Mouse (Mus musculus): ENCODE data around the gene Hoxb13.

DNA sequence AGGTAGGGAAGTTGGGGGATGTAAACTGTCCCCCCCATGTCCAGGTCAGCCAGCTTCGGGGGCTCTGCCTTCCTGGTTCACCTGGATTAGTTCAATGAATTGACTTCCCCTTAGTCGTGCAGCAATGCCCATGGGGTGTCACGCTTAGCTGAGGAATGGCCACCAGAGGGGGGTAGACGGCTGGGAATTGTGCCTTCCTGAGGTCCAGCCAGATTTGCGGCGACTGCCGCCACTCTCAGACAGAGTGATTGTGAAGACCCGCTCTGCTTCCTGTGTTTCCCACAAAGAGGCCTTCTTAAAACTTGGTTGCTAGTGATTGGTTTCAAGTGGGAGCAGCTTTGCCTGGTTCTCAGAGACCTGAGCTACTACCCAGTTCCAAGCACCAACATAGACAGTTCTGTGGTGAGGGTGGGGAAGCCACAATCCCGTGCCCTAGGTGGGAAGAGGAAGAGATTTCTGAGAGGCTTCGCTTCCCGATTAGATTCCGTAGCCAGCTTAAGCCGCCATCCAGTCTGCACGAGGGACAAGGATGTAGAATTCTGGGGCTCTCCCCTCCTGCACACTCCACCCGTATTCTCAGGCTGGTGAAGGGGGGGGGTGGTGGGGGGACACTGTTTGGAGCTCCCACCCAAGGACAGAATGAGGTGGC, 48.4 kb upstream of the Hoxb13 start:
- peak; percentile 76 for TF ChIP-seq CTCF (IDR thresholded peaks at IDR 0.05; ENCODE audit: extremely low read depth, insufficient read length, insufficient replicate concordance, low read depth, low read length)
- no peak for TF ChIP-seq POLR2A (IDR thresholded peaks at IDR 0.05; ENCODE audit: low read depth, low read length)

Data from small intestine, adult 2 months (tissue).